Mouse (Mus musculus): ENCODE measurements around the gene Zfp429.
"Not testable (repeated sequence)": the region's sequence is repeated elsewhere in the genome, so short reads cannot be mapped to it uniquely, and the experiment has no call there.

GRCm38 (mm10) chr13:67425699-67426098 is 26.1 kb upstream of the Zfp429 start:
- not testable (repeated sequence) for TF ChIP-seq CTCF, EP300 (IDR thresholded peaks at IDR 0.05; ENCODE audit: low read depth)

Data from liver, postnatal 0 days (tissue).